Mouse (Mus musculus) B cell, adult (primary cell): ENCODE results near the gene Vmn1r129. TPM values are rescaled to one million over a fixed set of nuclear protein-coding genes. Genes with fewer than 3 reads are reported as not detected.

ENCODE experiments used
- total RNA-seq: library from RNA; stranded (reverse); gene quantifications from 4 replicates; pipeline ENCODE4 v1.2.4, GENCODE M21; 2023; ENCODE audit not compliant: inconsistent age

Gene Vmn1r129
- total RNA-seq: not detected in 4 replicates

DNA sequence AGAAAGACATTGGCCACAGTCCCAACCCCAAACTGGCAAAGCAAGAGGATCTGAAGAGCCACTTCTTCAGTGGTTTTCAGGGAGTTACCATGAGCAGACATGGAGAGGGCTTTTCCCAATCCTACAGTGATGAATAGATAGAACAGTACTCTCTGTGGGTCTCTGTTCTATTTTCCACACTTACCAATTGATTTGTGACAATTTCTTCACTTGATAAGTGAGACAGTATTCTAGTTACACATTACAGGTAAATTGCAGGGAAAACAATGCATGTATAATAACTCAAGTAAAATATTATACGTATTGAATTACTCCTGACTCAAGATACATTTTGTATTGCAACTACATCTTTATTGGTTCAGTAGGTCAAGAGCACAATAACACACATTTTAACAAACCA, at the start of gene Vmn1r129:
Vmn1r129 (minus strand) TSS at position 101 of the 400 bp plus-strand sequence.

GRCm38 (mm10) chr7:21349073-21349472, 12.0 kb downstream of the Vmn1r129 start, which contains the start of gene Vmn1r128:
Gene Vmn1r128 (plus strand): TSS chr7:21349373.

GRCm38 (mm10) chr7:21319761-21320160, 41.3 kb downstream of the Vmn1r129 start, which contains the start of gene Vmn1r127:
Gene Vmn1r127 (minus strand): TSS chr7:21319861.

Other genes with a start within 250 kb of the Vmn1r129 start
- not detected in 4 replicates for gene Vmn1r122, start 227.2 kb downstream of the Vmn1r129 start, total RNA-seq
- gene Vmn1r123, start 199.1 kb downstream of the Vmn1r129 start, total RNA-seq: not detected in 4 replicates
- gene Gm5157, start 170.9 kb downstream of the Vmn1r129 start, total RNA-seq: not detected in 4 replicates
- not detected in 4 replicates for gene Vmn1r124, start 100.7 kb downstream of the Vmn1r129 start, total RNA-seq
- gene Vmn1r125, start 89.1 kb downstream of the Vmn1r129 start, total RNA-seq: not detected in 4 replicates
- not detected in 4 replicates for gene Vmn1r126, start 59.8 kb downstream of the Vmn1r129 start, total RNA-seq
- not detected in 4 replicates for gene Vmn1r127, start 41.4 kb downstream of the Vmn1r129 start, total RNA-seq
- gene Vmn1r128, start 11.9 kb downstream of the Vmn1r129 start, total RNA-seq: not detected in 4 replicates
- not detected in 4 replicates for gene Gm6882, start 71.5 kb upstream of the Vmn1r129 start, total RNA-seq
- gene Vmn1r130, start 150.5 kb upstream of the Vmn1r129 start, total RNA-seq: not detected in 4 replicates
- gene Vmn1r131, start 184.8 kb upstream of the Vmn1r129 start, total RNA-seq: not detected in 4 replicates